ENCODE assay signal across 20 mouse cellular contexts in genomic region chr15:96468316-96468715, GRCm38 (mm10). TPM values are rescaled to one million over a fixed set of nuclear protein-coding genes. Genes with fewer than 3 reads are reported as not detected.
A peak's percentile ranks its signal among the peaks of the same experiment; 100 is the strongest.
DNase-seq lines count a peak whose midpoint lies in the region; ATAC-seq and TF ChIP-seq lines count a peak whose summit lies in the region.
"Had no signal": no experiment of that assay in that cellular context is flagged by ENCODE, and none has a peak within 500 bp of the region (broad histone marks: within the 10 kb centered on the region; RNA-seq: fewer than 3 reads in every experiment).

No protein-coding gene starts in this region.

- H3K36me3 ChIP-seq in lung, postnatal 0 days (ENCODE audit: insufficient read depth, low read length) = no peaks in the 10 kb centered on the region
- H3K36me3 ChIP-seq in hindbrain, embryonic 12.5 days = no peaks in the 10 kb centered on the region
- H3K36me3 ChIP-seq: embryonic facial prominence, embryonic 10.5 days; G1E; heart, embryonic 12.5 days had no signal

- H3K4me3 ChIP-seq in lung, postnatal 0 days (ENCODE audit: low read depth, low read length) = no peak overlapping the region
- H3K4me3 ChIP-seq in bone marrow, adult 2 months (replicated peaks; ENCODE audit: control insufficient read depth, low read depth, low read length) = no peak overlapping the region
- no peak overlapping the region for H3K4me3 ChIP-seq in hindbrain, embryonic 12.5 days
- H3K4me3 ChIP-seq: embryonic facial prominence, embryonic 10.5 days; forebrain, embryonic 13.5 days; heart, embryonic 12.5 days had no signal

- no peak overlapping the region for H3K27ac ChIP-seq in lung, postnatal 0 days (ENCODE audit: low read length)
- peak overlapping the region; percentile 54 for H3K27ac ChIP-seq in bone marrow, adult 2 months (ENCODE audit: control insufficient read depth, insufficient read depth, low read depth, low read length, poor library complexity)
- no peak overlapping the region for H3K27ac ChIP-seq in hindbrain, embryonic 12.5 days
- H3K27ac ChIP-seq: embryonic facial prominence, embryonic 10.5 days; forebrain, embryonic 13.5 days had no signal

- no peaks in the 10 kb centered on the region for H3K9me3 ChIP-seq in lung, postnatal 0 days (ENCODE audit: low read length)
- no peaks in the 10 kb centered on the region for H3K9me3 ChIP-seq in hindbrain, embryonic 12.5 days (replicated peaks)
- H3K9me3 ChIP-seq: forebrain, embryonic 13.5 days; heart, embryonic 12.5 days had no signal

- no peak for TF ChIP-seq CTCF in lung, postnatal 0 days (IDR thresholded peaks at IDR 0.05)
- no peak for TF ChIP-seq CTCF in bone marrow, adult 2 months (IDR thresholded peaks at IDR 0.05; ENCODE audit: control insufficient read depth, insufficient read depth, low read length)

- 84% methylated on average over 2 of the region's 2 CpGs for WGBS in lung, postnatal 0 days
- WGBS in bone marrow, adult 2 months = 67% methylated on average over 2 of the region's 2 CpGs
- 86% methylated on average over 2 of the region's 2 CpGs for WGBS in hindbrain, embryonic 12.5 days

- H3K4me1 ChIP-seq in lung, postnatal 0 days (ENCODE audit: insufficient read depth, low read depth, low read length) = no peaks in the 10 kb centered on the region
- H3K4me1 ChIP-seq in bone marrow, adult 2 months (ENCODE audit: control insufficient read depth, insufficient read depth, low read length) = no peaks in the 10 kb centered on the region; the same call in 1 of the 2 replicates
- no peaks in the 10 kb centered on the region for H3K4me1 ChIP-seq in hindbrain, embryonic 12.5 days
- H3K4me1 ChIP-seq: embryonic facial prominence, embryonic 10.5 days; forebrain, embryonic 13.5 days had no signal

- TF ChIP-seq POLR2A in bone marrow, adult 2 months (IDR thresholded peaks at IDR 0.05; ENCODE audit: borderline replicate concordance, control insufficient read depth, low read depth, low read length) = no peak

- no peak overlapping the region for H3K9ac ChIP-seq in lung, postnatal 0 days (replicated peaks; ENCODE audit: low read depth)
- H3K9ac ChIP-seq in hindbrain, embryonic 12.5 days = no peak overlapping the region
- H3K9ac ChIP-seq: forebrain, embryonic 13.5 days; forebrain, postnatal 0 days; heart, embryonic 12.5 days had no signal

- no peaks in the 10 kb centered on the region for H3K27me3 ChIP-seq in lung, postnatal 0 days (replicated peaks; ENCODE audit: insufficient read depth, low read length)
- no peaks in the 10 kb centered on the region for H3K27me3 ChIP-seq in hindbrain, embryonic 12.5 days
- H3K27me3 ChIP-seq: forebrain, embryonic 13.5 days; heart, embryonic 12.5 days had no signal

- no peak for ATAC-seq in lung, postnatal 0 days
- no peak for ATAC-seq in hindbrain, embryonic 12.5 days (ENCODE audit: low FRiP score)
- ATAC-seq: forebrain, embryonic 13.5 days; forebrain, postnatal 0 days; hindbrain, embryonic 16.5 days had no signal

- peak; percentile 63 for DNase-seq in heart, adult 11 months
- no peak for DNase-seq in heart, postnatal 14 days
- peak; percentile 39 for DNase-seq in lung, postnatal 36 days
- no peak for DNase-seq in lung, postnatal 0 days (ENCODE audit: low spot score)
- peak; percentile 49 for DNase-seq in 416B (ENCODE audit: low read depth)
- DNase-seq in kidney, postnatal 14 days = no peak
- DNase-seq: adrenal gland, postnatal 10 days; cerebellum, adult 11-12 months; cerebellum, adult 9-11 months; cerebellum, postnatal 36 days; forebrain, postnatal 0 days; gastrocnemius, postnatal 14 days; heart, postnatal 36 days had no signal

- no peak overlapping the region for H3K4me2 ChIP-seq in lung, postnatal 0 days (replicated peaks; ENCODE audit: low read depth, low read length)
- no peak overlapping the region for H3K4me2 ChIP-seq in hindbrain, embryonic 12.5 days (replicated peaks)
- H3K4me2 ChIP-seq: forebrain, embryonic 13.5 days; heart, embryonic 12.5 days had no signal

- no peak for TF ChIP-seq EP300 in lung, postnatal 0 days (IDR thresholded peaks at IDR 0.05)

- intact Hi-C loops in heart, postnatal 14 days (cut with DNase I) = no loop called here

RNA-seq across cellular contexts. Expression of gene Scaf11, which starts 7.7 kb away (rescaled TPM):
- 10 to 100 TPM; 48.8 to 49.6 TPM for total RNA-seq in heart, postnatal 14 days (2021)
- polyA plus RNA-seq in lung, postnatal 0 days (2015; fragmentation: Nextera tagmentation; extraction: Ambion mirVana) = 59.9 and 65.6 TPM in 2 replicates
- 30.4 and 32.1 TPM in 2 replicates for polyA plus RNA-seq in bone marrow, adult 2 months (2011; ENCODE audit: insufficient read depth, insufficient read length, low replicate concordance, missing spikeins)
- polyA plus RNA-seq in hindbrain, embryonic 12.5 days (2016; fragmentation: Nextera tagmentation; extraction: Ambion mirVana) = 81.3 and 84.2 TPM in 2 replicates

Comparison
In these comparisons a context has a peak if more than half of its experiments do, and no peak if none do; other contexts are left out.
1. DNase-seq: peak in heart, adult 11 months (single experiment), lung, postnatal 36 days (single experiment) and 416B (single experiment); none in heart, postnatal 14 days (0 of 2), lung, postnatal 0 days (single experiment) and kidney, postnatal 14 days (single experiment).